Mouse (Mus musculus) ES-CJ7 (cell line): ENCODE measurements around the gene Kcnj4.

Experiments
- DNase-seq: peaks from one replicate; pipeline ENCODE4 v3.0.0; 2011; ENCODE audit warnings: low read depth, low spot score

Gene Kcnj4

DNA sequence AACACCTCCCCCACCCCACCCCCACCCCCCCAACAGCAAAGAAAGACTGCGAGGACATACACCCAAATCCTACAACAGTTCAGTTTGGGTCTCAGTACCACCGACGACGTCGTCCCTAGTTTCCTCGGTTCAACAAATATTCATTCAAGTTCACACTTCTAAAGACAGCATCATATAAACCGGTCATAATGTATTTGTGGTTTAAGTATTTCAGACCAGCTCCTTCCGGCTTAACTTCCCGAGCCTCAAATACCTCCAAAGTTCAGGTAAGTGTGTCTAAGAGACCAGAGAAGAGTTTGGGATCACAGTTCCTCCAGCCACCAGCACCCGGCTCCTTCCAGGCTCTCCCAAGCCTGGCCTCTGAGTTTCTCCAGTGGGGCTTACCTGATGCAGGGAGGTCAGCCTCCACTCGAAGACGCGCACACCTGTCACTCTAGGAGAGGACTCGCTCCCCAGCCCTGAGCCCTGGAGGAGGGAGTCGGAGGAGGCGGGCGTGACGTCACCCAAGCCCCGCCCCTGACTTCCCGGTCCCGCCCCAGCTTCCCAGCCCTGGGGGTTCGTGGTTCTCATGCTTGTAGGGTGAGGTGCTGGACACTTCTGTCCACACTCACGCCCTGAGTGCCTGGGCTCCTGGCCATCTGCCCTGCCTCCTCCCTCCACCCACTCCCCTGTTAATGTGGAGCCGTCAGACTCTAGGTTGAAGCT lies 49.8 kb downstream of the Kcnj4 start, which contains the start of gene Csnk1e:
Gene Csnk1e (minus strand): TSS at position 461 of the 705 bp plus-strand sequence.
- DNase-seq: peak; percentile 65

DNA sequence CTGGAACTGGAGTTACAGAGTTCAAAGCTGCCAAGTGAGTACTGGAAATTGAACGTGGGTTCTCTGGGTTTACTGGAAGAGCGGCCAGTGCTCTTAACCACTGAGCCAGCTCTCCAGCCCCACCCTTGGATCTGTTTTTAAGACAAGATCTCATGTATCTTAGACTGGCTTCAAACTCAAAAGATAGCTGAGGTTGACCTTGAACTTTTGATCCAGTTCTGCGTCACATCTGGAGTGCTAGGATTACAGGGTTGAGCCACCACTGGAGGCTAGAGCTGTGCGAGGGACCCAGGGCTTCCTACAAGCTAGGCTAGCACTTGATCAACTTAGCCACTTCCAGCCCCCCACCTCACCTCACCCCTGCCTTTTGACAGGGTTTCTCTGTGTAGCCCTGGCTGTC lies 51.2 kb downstream of the Kcnj4 start:
- DNase-seq: peak; percentile 81

DNA sequence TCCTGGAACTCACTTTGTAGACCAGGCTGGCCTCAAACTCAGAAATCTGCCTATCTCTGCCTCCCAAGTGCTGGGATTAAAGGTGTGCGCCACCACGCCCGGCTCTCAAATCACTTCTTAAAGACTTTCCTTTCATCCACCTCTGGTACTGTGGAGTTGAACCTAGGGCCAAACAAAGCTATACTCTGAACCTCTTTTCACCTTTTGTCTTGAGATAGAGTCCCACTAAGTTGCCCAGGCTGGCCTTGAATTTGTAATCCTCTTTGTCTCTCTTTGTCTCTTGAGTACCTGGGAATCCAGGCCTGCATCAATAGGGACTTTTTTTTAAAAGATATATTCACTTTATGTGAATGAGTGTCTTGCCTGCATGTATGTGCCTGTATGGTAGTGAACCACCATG lies 57.0 kb downstream of the Kcnj4 start:
- DNase-seq: peak; percentile 81

DNA sequence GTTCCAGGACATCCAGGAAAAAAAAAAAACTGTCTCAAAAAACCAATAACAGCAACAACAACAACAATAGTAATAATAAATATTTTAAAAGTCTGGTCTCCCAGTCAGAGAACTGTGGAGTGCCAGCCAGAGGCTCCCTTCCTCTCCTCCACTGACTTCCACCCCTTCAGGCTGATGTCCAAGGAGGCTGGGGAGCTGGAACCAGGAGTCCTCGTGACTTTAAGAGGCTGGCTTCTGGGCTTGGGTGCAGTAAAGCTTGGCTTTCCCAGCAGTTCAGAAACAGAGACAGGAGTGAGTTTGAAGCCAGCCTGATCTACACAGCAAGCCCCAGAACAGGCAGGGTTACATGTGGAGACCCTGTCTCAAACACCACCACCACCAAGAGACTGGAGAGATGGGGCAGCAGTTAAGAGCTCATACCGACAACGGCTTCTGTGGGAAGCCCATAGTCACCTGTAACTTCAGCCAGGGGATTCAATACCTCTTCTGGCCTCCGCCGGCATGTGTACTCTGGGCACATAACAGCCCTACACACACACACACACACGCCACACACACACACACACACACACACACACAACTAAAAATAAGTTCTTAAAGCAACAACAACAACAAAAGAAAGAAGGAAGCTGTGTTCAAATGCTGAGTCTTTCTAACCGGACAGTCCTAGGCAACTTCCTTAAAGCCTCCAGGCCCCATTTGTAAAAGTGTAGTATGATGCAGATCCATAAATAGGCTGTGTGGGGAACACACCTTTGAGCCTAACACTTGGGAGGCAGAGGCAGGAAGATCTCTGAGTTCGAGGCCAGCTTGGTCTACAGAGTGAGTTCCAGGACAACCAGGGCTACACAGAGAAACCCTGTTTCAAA lies 59.0 kb downstream of the Kcnj4 start:
- DNase-seq: no peak

DNA sequence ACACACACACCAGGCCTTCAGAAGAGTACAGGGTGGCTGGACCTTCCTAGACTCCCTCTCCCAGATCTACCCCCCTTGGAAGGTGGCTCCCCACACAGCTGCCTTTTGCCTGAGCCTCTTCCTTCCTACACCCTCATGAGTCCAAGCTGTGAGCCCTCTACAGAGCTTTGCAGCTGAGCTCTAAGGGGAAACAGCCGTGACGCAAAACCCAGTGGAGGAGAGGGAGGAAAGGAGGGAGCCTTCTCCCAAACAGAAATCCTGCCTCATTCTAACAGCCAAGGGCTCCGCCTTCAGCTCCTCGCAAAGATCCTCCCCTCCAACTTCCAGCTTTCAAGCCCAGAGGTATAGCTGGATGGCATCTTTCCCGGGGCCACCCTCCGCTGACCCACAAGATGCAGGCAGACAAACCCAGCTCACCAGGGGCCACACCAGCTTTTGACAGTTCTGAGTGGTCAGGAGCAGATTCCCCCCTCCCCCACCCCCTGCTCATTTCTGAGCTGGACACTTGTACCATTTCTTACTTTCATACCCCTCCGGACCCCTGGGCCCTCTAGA lies 61.1 kb downstream of the Kcnj4 start:
- DNase-seq: no peak

DNA sequence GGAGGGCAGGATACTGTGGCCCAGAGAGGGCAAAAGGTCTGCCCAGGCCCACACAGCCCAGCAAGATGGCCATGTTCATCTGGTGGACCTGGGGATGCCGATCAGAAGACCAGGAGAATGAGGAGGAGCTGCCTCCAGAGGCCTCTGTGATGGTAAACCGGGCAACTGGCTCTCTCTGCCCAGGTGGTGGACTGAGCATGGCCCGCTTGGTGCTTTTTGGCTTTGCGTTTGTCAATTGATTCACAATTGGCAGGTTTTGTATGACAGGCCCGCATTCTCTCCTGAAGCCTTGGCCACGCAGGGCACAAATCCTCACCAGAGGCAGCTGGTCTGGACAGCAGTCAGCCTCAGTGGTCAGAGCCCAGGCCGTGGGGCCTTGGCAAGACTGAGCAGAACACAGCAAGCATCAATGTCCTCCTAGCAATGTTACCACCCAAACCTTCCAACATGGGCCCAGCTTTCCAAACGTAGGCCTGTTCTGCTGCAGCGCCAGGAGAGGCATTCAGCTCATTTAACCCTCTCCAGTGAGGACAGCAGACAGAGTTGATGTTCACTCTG lies 62.0 kb downstream of the Kcnj4 start:
- DNase-seq: no peak

DNA sequence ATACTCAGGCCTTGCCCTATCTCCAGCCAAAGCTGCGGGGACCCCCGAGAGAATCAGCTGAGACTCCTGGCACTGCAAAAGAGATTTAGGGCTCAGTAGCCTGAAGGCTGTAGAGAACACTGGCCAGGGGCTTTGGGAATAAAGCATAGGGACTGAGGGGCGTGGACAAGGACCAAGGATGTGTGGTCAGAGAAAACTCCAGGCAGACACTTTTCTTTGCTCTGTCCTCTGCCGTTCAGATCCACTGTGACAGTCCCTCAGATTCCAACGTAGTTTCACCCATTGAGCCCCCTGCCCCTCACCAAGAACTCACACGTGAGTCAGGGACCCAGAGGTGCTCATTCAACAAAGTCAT lies 62.8 kb downstream of the Kcnj4 start:
- DNase-seq: no peak

DNA sequence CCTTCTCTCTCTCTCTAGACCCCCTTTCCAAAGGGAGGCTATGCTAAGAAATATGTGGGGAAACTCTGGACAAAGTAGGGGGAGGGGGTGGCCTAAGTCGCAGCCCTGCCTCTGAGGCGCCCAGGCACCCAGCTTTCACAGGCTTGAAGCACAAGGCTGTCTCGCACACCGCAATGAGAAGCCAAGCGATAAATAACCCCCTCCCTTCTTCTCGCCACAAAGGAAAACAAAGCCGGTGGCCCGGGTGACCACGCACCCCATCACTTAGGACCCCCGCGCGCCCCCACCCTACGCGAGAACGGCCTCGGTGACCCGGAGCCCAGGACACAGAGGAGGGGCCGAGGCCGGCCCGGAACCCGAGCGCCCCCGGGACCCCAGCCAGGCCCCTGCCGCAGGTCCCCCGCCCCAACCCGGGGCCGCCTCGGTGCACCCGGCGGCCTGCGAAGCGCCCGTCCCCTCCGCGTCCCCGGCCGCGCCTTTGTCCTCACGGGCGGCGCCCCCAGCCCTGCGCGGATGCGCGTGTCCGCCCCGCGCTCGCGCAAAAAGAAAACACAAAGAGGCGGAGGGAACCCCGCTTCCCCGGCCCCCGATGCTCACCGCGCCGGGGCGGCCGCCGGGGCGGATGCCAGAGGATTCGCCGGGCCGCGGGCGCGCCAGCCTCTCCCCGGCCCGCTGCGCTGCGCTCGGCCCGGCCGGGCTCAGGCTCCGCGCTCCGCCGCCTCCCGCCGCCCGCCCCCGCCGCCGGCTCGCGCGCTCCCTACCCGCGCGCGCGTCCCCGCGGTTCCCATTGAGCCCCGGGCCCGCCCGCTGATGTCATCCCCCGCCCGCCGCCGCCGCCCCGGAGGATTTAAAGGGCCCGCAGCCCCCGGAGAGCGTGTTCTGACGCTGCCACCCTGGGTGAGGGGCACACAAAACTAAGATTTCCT lies 63.4 kb downstream of the Kcnj4 start:
- no peak for DNase-seq

DNA sequence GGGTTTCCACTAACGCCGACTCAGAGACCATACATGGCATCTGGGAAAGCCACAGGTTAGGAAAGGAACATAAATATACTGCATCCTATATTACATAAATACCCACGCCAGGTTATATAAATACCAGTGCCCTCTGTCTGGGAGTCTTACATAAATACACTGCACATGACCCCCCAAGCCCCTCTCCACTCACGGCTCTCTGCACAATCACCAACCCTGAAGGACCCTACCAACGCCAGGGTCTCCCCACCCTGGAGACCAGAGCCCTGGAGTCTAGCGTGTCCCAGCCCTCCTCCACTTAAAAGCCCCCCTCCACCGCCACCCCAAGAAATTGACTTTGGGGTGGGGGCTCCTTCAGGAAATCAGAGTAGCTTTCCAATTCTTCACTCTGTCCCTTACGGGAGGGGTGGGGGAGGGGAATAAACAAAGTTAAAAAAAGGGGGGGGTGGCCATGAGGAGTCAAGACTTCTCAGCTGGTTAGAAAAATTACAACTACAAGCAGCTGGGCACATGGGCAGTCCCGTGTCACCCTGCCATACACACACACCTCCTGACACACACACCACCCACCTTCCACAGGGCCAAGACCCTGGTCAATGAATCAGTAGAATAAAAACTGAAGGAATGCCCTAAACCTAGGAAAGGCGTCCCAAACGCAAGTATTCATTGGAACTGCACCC lies 64.2 kb downstream of the Kcnj4 start:
- DNase-seq: no peak

DNA sequence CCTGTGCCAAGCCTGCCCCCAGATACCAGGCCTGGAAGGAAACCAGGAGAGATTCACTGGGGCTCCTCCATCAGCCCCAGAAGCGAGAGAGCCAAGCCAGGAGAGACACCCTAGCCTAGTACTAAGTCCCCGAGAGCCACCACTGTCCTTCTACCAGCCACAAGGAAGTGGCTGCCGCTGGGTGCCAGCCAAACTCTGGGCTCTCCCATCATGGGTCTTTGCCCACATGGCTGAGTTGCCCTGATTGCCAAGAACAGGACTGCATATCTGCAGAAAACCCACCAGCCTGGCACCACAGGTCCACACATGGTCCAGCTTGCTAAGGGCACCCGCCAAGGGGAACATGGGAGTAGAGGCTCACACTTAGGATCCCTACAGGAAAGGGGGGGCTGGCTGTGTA lies 64.8 kb downstream of the Kcnj4 start:
- no peak for DNase-seq

DNA sequence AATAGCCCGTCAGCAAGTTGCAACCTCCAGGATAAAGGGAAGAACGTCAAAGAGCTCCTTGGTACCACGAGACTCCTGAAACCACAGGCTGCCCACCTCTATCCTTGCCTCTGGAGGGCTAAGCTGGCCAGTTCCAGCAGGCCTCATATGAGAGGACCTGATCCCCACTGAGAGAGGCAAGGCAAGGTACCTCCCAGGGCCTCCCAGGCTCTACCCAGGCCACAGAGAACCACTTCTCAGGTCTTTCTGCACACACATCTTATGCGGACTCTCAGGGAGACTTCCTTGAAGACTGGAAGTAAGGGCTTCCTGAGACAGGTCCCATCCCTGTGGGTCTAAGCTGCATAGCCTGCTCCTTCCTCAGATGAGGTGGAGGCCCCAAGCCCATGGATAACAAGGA lies 65.7 kb downstream of the Kcnj4 start:
- no peak for DNase-seq

DNA sequence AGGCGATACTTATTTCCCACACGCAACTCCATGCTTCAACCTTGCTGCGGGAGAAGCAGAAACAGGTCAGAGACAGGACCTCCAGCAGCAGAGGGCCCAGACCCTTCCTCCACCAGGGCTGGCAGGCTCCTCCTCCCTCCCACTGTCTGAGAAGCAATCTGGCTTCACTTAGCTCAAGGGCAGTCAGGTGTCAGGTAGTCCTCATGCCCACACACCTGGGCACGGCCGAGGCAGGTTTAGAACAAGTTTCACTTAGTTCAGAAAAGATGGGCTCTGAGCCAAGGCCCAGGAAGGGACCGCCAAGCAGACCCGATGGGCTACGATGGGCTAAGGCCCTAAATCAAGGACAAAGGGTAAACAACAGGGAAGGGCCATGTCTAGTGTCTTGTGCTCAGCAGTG lies 66.2 kb downstream of the Kcnj4 start:
- peak; percentile 41 for DNase-seq

DNA sequence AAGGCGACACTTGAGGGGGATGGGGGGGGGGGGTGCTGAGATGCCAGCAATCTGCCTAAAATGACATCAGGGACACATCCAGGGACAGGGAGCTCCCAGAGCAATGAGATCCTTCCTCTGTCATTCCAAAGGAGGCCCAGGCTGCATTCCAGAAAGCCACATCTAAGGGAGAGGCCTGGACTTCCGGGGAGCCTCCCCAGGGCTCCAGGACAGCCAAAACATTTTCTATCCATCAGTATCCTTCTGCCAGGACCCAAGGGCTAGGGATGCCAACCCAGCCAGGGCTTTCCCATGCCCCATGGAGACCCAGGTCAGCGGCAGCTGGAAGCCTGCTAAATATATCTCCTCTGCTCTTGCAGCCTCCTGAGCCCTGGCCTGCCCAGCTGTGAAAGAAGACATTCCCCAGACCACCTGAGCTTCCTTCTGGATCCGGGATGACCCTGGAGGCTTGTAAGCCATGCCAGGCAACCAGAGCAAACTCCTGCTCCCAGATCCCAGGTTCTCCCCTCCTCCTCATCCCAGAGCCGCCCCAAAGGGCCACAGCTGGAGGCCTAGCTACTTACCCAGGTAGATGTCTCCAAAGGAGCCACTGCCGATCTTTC lies 66.7 kb downstream of the Kcnj4 start:
- DNase-seq: no peak

DNA sequence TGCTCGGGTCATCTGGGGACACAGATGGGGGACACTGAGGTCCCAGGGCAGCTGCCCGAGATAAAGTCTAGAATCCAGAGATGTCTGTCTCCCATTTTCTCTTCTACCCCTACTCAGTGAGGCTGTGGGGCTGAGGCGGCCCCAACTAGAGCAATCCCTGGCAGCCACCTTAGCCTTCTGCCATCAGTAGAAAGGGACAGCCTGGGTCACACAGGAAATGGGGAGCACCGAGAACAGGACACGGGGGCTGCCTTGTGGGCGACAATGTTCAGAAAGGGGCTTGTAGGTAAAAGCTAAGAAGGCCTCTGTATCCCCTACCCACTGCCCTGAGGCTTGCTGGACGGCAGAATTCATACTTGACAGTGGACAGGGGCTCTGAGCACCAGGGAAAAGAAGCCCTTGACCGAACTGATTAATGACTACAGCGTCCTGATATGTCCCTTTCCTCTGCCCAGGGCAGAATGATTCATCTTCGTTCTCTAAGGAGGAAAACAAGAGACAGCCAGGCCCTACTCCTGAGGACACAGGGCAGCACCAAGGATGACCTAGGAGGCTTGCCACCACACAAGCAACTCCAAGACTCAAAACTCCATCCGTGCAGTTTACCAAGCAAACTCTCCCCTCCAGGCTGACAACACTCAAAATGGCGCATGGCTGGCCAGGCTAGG lies 67.4 kb downstream of the Kcnj4 start:
- DNase-seq: no peak

DNA sequence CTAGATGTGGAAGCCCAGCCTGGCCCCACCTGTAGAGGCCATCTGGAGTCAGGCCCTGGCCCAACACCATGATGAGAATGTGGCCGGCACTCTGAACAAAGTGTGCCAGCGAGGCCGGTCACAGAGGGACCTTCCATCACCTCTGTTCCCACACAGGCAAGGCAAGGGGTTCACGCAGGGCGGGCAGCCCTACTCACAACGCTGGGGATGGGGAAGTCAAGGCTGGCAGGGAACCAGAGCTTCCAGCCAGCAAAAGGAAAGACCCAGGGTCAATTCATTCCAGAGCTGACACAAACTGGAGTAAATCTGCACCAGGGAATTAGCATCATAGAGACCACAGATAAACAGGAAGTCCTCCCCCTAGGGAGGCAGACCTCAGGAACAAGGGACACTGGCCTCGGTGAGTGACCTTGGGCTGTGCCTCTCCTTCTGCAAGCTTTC lies 68.5 kb downstream of the Kcnj4 start:
- peak; percentile 86 for DNase-seq

DNA sequence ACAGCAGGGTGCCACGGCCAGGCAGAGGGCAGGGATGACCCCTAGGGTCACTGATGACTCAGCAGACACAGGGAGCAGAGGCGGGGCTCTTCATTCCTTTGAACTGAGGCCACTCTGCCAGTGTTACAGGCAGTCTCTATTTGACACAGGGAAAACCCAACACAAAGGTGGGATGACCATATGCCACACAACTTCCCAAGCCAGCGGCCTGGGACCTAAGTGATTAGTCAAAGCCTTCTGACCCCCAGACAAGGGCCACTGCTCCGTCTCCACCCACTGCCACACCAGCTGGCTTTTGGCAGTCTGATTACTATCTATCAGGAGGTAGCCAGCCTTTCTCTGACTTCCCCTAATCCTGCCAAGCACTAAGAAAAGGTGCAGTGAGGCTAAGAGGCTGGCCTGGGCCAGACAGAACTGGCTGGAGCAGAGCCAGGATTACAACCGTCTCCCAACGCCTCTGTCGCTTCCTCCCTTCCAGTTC lies 69.8 kb downstream of the Kcnj4 start:
- DNase-seq: peak; percentile 60
